Mouse (Mus musculus): ENCODE data around the gene Zbtb16.
A peak's percentile ranks its signal among the peaks of the same experiment; 100 is the strongest.

Zbtb16 gene

GRCm38 (mm10) chr9:48742150-48742549 lies 93.9 kb downstream of the Zbtb16 start:
- no peak for DNase-seq

- DNase-seq = no peak
These were observed 94.5 kb downstream of the Zbtb16 start for GRCm38 (mm10) chr9:48741433-48742077.

- no peak for DNase-seq
These were observed 95.2 kb downstream of the Zbtb16 start for GRCm38 (mm10) chr9:48740732-48741255.

- peak; percentile 97 to 98 for DNase-seq
These were observed 95.9 kb downstream of the Zbtb16 start for GRCm38 (mm10) chr9:48740098-48740505.

GRCm38 (mm10) chr9:48738795-48739476 lies 97.1 kb downstream of the Zbtb16 start:
- peak in 1 of 2 experiments; percentile 23 for DNase-seq

- DNase-seq = peak in 1 of 2 experiments; percentile 25
These were observed 98.1 kb downstream of the Zbtb16 start for GRCm38 (mm10) chr9:48737911-48738310.

GRCm38 (mm10) chr9:48737210-48737850 lies 98.7 kb downstream of the Zbtb16 start:
- peak; percentile 40 to 77 for DNase-seq

- DNase-seq = no peak
These were observed 99.4 kb downstream of the Zbtb16 start for GRCm38 (mm10) chr9:48736361-48737209.

- no peak for DNase-seq
These were observed 100.3 kb downstream of the Zbtb16 start for GRCm38 (mm10) chr9:48735466-48736312.

- DNase-seq = no peak
These were observed 101.1 kb downstream of the Zbtb16 start for GRCm38 (mm10) chr9:48734725-48735465.

- DNase-seq = peak in 1 of 2 experiments; percentile 48
These were observed 102.0 kb downstream of the Zbtb16 start for GRCm38 (mm10) chr9:48733817-48734544.

- no peak for DNase-seq
These were observed 102.9 kb downstream of the Zbtb16 start for GRCm38 (mm10) chr9:48733083-48733482.

GRCm38 (mm10) chr9:48731651-48732536 lies 104.1 kb downstream of the Zbtb16 start:
- DNase-seq = no peak

GRCm38 (mm10) chr9:48730446-48730979 lies 105.5 kb downstream of the Zbtb16 start:
- no peak for DNase-seq

- DNase-seq = no peak
These were observed 106.6 kb downstream of the Zbtb16 start for GRCm38 (mm10) chr9:48729471-48729870.

GRCm38 (mm10) chr9:48728731-48729123 lies 107.3 kb downstream of the Zbtb16 start:
- DNase-seq = no peak

- DNase-seq = no peak
These were observed 107.8 kb downstream of the Zbtb16 start for GRCm38 (mm10) chr9:48728083-48728730.

GRCm38 (mm10) chr9:48726341-48726740 lies 109.7 kb downstream of the Zbtb16 start:
- no peak for DNase-seq

All from cerebellum, postnatal 36 days (tissue).